Mouse (Mus musculus) hindbrain, embryonic 14.5 days (tissue): Measurements from ENCODE around the gene Pfkl. TPM values are rescaled to one million over a fixed set of nuclear protein-coding genes. Genes with fewer than 3 reads are reported as not detected.

Source experiments
- ATAC-seq: fragments of 200-750 bp; cut with Nextera tagmentation; 2 replicates; pipeline ENCODE4 v1.8.0; 2017; ENCODE audit warnings: moderate number of reproducible peaks, mild to moderate bottlenecking, moderate TSS enrichment, moderate library complexity; ENCODE audit not compliant: low FRiP score
- DNase-seq: peaks from one replicate; pipeline ENCODE4 v3.0.0-alpha.2; 2015; ENCODE audit warnings: low spot score
- H3K27ac ChIP-seq: fragments of 300-500 bp; sonication (generic); 2 replicates; pipeline ENCODE4 v1.5.1; 2014; ENCODE audit warnings: mild to moderate bottlenecking, moderate library complexity
- H3K27me3 ChIP-seq: fragments of 300-500 bp; sonication (generic); 2 replicates; pipeline ENCODE4 v1.6.1; 2014; ENCODE audit warnings: mild to moderate bottlenecking, low read length, mixed read lengths; ENCODE audit not compliant: control insufficient read depth, insufficient read depth
- H3K36me3 ChIP-seq: fragments of 300-500 bp; sonication (generic); replicated peaks from 2 replicates; pipeline ENCODE4 v1.6.1; 2014; ENCODE audit not compliant: control insufficient read depth, insufficient read depth
- H3K4me1 ChIP-seq: fragments of 300-500 bp; sonication (generic); replicated peaks from 2 replicates; pipeline ENCODE4 v1.6.1; 2014; ENCODE audit warnings: antibody characterized with exemption, low read length, mixed read lengths; ENCODE audit not compliant: control insufficient read depth, insufficient read depth
- H3K4me2 ChIP-seq: fragments of 300-500 bp; sonication (generic); replicated peaks from 2 replicates; pipeline ENCODE4 v1.6.1; 2014; ENCODE audit warnings: mild to moderate bottlenecking, moderate library complexity
- H3K4me3 ChIP-seq: fragments of 300-500 bp; sonication (generic); replicated peaks from 2 replicates; pipeline ENCODE4 v1.5.1; 2014; ENCODE audit warnings: mild to moderate bottlenecking, low read length
- H3K9ac ChIP-seq: fragments of 300-500 bp; sonication (generic); 2 replicates; pipeline ENCODE4 v1.6.1; 2014
- H3K9me3 ChIP-seq: fragments of 300-500 bp; sonication (generic); 2 replicates; pipeline ENCODE4 v1.6.1; 2016; ENCODE audit warnings: low read length; ENCODE audit not compliant: control insufficient read depth
- WGBS: fragments of 180-500 bp; shearing (Covaris S2); extraction: QIAGEN DNeasy Blood & Tissue Kit; methylation state at CpG from one replicate; pipeline ENCODE4 v1.1.7; 2014; 5-methylcytosine and 5-hydroxymethylcytosine counted together
- polyA plus RNA-seq: library from polyadenylated mRNA; unstranded; fragments of >200 nt; fragmentation: Nextera tagmentation; extraction: Ambion mirVana; gene quantifications from 2 replicates; pipeline ENCODE4 v1.2.1, GENCODE M21; 2014

Pfkl gene
- 93.5 and 98.2 TPM in 2 replicates for polyA plus RNA-seq

DNA sequence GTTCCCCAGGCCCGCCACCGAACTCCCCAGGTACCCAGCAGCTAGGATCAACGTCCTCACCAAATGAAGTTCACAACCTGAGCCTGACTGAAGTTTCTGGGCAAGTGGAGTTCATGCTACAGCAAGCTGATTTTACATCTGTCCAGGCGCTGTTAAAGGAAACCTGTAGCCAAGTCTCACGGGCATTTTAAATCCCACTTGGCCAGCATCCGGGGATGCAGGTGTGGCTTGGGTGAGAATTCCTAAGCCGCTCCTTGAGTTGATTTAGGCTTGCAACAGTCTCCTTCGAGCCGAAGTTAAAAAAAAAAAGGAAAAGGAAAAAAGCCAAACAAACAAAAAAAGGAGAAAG, at the start of gene Pfkl:
Gene Pfkl (minus strand): TSS at position 139 of the 349 bp plus-strand sequence.
- no peaks in the 10 kb centered on the region for H3K9me3 ChIP-seq
- no peaks in the 10 kb centered on the region for H3K36me3 ChIP-seq
- 2% methylated on average over 9 of the region's 9 CpGs for WGBS
- H3K27ac ChIP-seq: peak within 1 kb of the TSS; percentile 94
- peak within 1 kb of the TSS; percentile 77 for H3K4me3 ChIP-seq
- H3K27me3 ChIP-seq: no peaks in the 10 kb centered on the region
- ATAC-seq (no peak), DNase-seq (no peak)
- peak within 1 kb of the TSS; percentile 87 for H3K9ac ChIP-seq
- peaks cover 21% of the 10 kb centered on the region for H3K4me1 ChIP-seq
- H3K4me2 ChIP-seq: peak within 1 kb of the TSS; percentile 83

DNA sequence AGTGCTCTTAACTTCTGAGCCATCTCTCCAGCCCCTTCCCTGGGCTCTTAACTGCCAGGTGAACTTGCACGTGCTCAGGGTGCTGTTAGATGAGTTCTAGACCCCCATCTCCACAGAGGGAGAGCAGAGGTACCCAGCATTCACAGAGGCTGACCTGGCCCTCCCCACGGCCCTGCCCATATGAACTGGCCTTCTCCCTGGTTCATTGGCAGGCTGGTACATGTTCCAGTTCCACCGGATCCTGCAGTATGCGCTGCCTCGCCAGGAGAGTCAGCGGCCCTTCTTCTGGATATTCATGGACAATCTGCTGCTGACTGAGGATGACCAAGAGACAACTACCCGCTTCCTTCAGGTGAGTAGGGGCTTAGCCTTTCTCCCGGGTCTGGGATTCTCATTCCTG, 47.2 kb upstream of the Pfkl start:
- H3K9ac ChIP-seq: no peak overlapping the region
- no peak overlapping the region for H3K27ac ChIP-seq
- H3K9me3 ChIP-seq: no peaks in the 10 kb centered on the region
- 92% methylated on average over 8 of the region's 8 CpGs for WGBS
- DNase-seq (no peak), ATAC-seq (no peak)
- H3K4me2 ChIP-seq: no peak overlapping the region
- no peaks in the 10 kb centered on the region for H3K27me3 ChIP-seq
- H3K4me3 ChIP-seq: no peak overlapping the region
- H3K36me3 ChIP-seq: no peaks in the 10 kb centered on the region
- H3K4me1 ChIP-seq: no peaks in the 10 kb centered on the region

DNA sequence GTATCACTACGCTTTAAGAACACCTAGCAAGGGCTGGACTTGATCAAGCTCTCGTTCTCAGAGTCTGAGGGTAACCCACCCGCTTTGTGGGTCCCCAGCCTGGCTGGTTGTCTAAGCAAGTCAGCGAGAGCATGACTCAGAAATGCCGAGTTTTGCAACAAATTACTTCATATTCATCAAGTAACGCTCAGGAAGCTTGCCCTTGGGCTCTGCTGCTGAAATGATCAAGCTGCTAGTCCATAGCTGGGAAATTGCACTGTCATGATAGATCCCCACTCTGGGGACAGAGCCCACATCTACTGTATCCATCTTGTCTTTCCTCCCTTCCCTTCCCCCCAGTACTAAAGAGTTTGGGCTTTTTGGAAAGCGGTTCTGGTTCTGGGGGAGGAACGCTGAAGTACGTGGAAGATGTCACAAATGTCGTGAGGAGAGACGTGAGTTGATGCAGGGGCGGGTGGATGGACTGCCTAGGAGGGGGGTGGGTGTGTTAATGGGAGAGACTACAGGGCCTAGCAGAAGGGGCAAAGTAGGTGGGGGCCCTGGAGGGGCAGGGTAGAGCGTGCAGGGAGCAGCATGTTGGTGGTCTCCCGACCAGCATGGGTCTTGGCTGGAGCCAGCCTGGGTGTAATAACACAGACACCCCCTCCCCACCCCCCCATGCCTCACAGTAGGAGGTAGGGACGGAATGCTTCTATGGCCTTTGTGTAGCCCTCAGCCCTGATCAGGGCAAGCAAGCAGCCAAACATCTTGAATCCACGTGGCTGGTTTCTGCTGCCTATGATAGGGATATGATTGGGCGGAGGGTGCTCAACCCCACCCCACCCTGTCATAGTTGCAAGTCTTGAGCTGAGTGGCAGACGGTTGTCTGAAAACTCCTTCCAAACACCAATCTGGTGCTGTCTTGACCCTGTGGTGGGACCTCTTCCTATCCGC, 45.0 kb upstream of the Pfkl start:
- Histone ChIP-seq H3K9me3 (no peaks in the 10 kb centered on the region), H3K4me2 (no peak overlapping the region), H3K9ac (no peak overlapping the region), H3K27me3 (no peaks in the 10 kb centered on the region), H3K36me3 (no peaks in the 10 kb centered on the region), H3K4me1 (no peaks in the 10 kb centered on the region), H3K4me3 (no peak overlapping the region), H3K27ac (no peak overlapping the region)
- ATAC-seq (no peak), DNase-seq (no peak)
- 66% methylated on average over 19 of the region's 19 CpGs for WGBS

DNA sequence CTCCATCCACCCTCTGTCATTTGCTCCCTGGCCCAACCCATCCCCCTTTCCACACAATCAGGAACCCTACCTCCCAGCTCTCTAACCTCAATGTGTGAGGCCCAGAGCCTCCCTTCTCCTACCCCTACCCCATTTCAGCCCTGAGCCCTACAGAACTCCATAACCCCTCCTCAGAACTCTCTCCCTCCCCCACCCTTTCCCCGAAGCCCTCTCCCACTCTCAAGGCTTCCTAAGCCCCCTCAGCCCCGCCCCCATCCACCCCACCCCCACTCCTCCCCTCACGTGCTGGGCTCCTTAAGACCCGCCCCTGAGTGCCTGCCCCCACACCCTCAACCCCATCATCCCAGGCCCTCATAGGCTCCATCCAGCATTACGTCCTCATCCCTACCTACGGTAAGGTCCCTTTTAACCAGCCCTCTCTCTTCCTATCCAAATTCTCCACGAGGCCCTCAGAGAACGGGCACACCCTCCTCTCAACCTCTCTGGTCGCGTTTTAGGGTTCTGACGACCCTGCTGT, 39.7 kb upstream of the Pfkl start:
- H3K9ac ChIP-seq: no peak overlapping the region
- no peaks in the 10 kb centered on the region for H3K4me1 ChIP-seq
- WGBS: 64% methylated on average over 11 of the region's 11 CpGs
- DNase-seq: no peak
- H3K27ac ChIP-seq: no peak overlapping the region
- no peak overlapping the region for H3K4me2 ChIP-seq
- ATAC-seq: no peak
- no peak overlapping the region for H3K4me3 ChIP-seq
- H3K9me3 ChIP-seq: no peaks in the 10 kb centered on the region
- H3K36me3 ChIP-seq: no peaks in the 10 kb centered on the region
- H3K27me3 ChIP-seq: no peaks in the 10 kb centered on the region

DNA sequence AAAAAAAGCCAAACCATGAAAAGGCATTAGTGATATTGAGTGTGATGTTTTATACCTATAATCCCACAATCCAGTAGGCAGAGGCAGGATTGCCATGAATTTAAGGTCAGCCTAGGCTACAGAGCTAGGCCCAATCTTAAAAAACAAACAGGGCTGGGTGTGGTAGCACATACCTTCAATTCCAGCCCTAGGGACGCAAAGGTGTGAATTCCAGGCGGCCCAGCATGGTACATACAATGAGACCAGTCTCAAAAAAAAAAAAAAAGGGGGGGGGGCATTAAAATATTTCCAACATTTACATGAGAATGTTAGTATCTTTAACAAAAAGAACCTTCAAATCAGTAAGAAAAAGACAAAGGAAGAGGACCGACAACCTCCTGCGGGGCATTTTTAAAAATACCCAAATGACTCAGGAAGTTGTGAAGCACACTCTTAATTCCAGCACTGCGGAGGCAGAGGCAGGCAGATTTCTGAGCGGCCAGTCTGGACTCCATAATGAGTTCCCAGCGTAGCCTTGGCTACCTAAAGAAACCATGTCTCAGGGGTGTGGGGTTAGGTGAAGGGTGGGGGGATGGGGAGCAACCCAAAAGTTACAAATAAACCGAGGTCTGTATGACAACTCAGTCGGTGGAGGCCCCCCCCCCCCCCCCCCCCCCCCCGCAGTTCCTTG, 38.3 kb upstream of the Pfkl start:
- ATAC-seq (no peak), DNase-seq (no peak)
- Histone ChIP-seq H3K9me3 (no peaks in the 10 kb centered on the region), H3K27me3 (no peaks in the 10 kb centered on the region), H3K4me2 (no peak overlapping the region), H3K36me3 (no peaks in the 10 kb centered on the region), H3K27ac (no peak overlapping the region), H3K4me1 (no peaks in the 10 kb centered on the region; the same call in 1 of the 2 replicates), H3K4me3 (no peak overlapping the region), H3K9ac (no peak overlapping the region)
- 86% methylated on average over 9 of the region's 10 CpGs for WGBS

DNA sequence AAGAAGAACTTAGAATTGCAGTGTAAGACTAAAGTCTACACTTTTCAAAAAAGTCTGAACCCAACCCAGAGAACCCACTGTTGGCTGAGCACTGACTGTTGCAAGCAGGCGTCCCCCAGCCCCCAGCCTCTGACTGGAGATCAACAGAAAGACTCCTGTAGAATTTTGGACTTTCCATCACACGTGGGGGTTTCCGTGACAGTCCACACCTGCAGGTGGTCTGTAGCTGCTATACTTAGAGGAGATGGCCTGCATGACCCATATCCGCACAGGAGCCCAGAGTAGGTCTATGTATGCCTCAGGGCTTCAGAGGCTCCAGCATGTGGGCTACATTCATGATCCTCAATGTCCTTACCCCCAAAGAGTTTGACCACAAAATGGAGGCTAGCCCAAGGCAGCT, 36.5 kb upstream of the Pfkl start:
- H3K9ac ChIP-seq: no peak overlapping the region
- DNase-seq (no peak), ATAC-seq (no peak)
- no peaks in the 10 kb centered on the region for H3K27me3 ChIP-seq
- no peaks in the 10 kb centered on the region for H3K9me3 ChIP-seq
- H3K27ac ChIP-seq: no peak overlapping the region
- H3K4me2 ChIP-seq: no peak overlapping the region
- 88% methylated on average over 4 of the region's 4 CpGs for WGBS
- no peak overlapping the region for H3K4me3 ChIP-seq
- H3K4me1 ChIP-seq: no peaks in the 10 kb centered on the region; the same call in 1 of the 2 replicates
- H3K36me3 ChIP-seq: no peaks in the 10 kb centered on the region

DNA sequence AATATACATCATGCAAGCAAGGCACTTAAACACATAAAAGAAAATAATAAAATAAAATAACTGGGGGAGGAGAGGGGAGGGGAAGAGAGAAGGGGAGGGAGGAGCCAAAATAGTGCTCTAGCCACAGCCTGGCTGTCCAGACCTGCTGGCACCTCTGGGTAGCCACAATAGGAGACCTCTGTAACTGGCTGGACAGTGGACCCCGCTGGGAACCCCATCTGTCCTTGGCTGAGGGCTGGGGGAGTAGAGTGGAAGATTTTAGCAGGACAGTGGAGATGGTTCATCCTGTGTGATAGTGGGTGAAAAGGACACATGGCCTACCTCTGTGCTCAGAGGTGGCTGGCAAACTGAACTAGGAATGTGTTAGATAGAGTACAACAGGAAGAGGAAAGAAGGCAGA, 34.6 kb upstream of the Pfkl start:
- WGBS: 75% methylated on average over 1 of the region's 1 CpGs
- no peak overlapping the region for H3K4me2 ChIP-seq
- DNase-seq (no peak), ATAC-seq (no peak)
- no peak overlapping the region for H3K4me3 ChIP-seq
- no peak overlapping the region for H3K27ac ChIP-seq
- H3K36me3 ChIP-seq: no peaks in the 10 kb centered on the region
- H3K9me3 ChIP-seq: no peaks in the 10 kb centered on the region
- no peaks in the 10 kb centered on the region for H3K27me3 ChIP-seq
- H3K9ac ChIP-seq: no peak overlapping the region
- H3K4me1 ChIP-seq: no peaks in the 10 kb centered on the region; the same call in 1 of the 2 replicates

DNA sequence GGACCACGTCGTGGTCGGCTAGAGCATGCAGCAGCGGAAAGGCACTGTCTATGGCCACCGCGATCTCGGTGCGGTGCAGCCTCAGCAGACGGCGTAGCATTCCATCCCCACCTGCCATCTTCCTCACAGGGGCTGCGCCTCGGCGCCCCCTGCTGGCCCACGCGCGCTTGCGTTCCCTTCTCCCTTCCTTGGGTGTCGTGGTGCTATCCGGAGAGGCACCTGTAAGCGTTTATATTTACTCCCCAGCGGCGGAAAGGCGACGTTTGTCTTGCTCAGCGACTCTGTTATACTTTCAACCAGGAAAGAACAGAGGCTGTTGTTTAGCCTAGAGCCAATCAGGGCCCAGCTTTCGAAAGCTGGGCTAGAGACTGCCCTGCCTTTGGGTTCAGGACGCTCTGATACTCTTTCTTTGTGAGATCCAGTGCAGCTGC, 33.5 kb upstream of the Pfkl start, which contains the start of gene Aire:
Gene Aire (minus strand): TSS at position 205 of the 431 bp plus-strand sequence.
- Histone ChIP-seq H3K4me1 (no peaks in the 10 kb centered on the region; the same call in 1 of the 2 replicates), H3K9me3 (no peaks in the 10 kb centered on the region), H3K36me3 (no peaks in the 10 kb centered on the region), H3K4me2 (peak within 1 kb of the TSS; percentile 43), H3K27me3 (no peaks in the 10 kb centered on the region), H3K4me3 (peak within 1 kb of the TSS; percentile 11), H3K9ac (peak within 1 kb of the TSS; percentile 18), H3K27ac (no peak within 1 kb of the TSS)
- 2% methylated on average over 27 of the region's 27 CpGs for WGBS
- DNase-seq: peak; percentile 73
- ATAC-seq: peak; percentile 72
